Mouse (Mus musculus) liver, embryonic 14.5 days (tissue): Measurements from ENCODE around the gene Cltc. TPM values are rescaled to one million over a fixed set of nuclear protein-coding genes. Genes with fewer than 3 reads are reported as not detected.

Source experiments
- ATAC-seq: fragments of 200-750 bp; cut with Nextera tagmentation; 2 replicates; pipeline ENCODE4 v1.8.0; 2017; ENCODE audit warnings: moderate number of reproducible peaks, mild to moderate bottlenecking, moderate library complexity; ENCODE audit not compliant: insufficient read depth
- DNase-seq, 3 experiments: peaks; one replicate each; pipeline ENCODE4 v3.0.0-alpha.2; 2012 to 2013; ENCODE audit warnings: low read depth in 3 of 3, low spot score in 3 of 3
- H3K27ac ChIP-seq: fragments of 300-500 bp; sonication (generic); 2 replicates; pipeline ENCODE4 v1.5.1; 2014; ENCODE audit warnings: moderate library complexity, mild to moderate bottlenecking, control low read depth, inconsistent platforms
- H3K27me3 ChIP-seq: fragments of 300-500 bp; sonication (generic); 2 replicates; pipeline ENCODE4 v1.6.1; 2014; ENCODE audit warnings: mild to moderate bottlenecking, low read length, moderate library complexity; ENCODE audit not compliant: control insufficient read depth, insufficient read depth
- H3K36me3 ChIP-seq: fragments of 300-500 bp; sonication (generic); replicated peaks from 2 replicates; pipeline ENCODE4 v1.6.1; 2014; ENCODE audit warnings: low read depth; ENCODE audit not compliant: control insufficient read depth, insufficient read depth
- H3K4me1 ChIP-seq, 2 experiments: fragments of 200-500 bp in 1 of 2; fragments of 300-500 bp in 1 of 2; sonication (generic) in 1 of 2; replicated peaks; 2 replicates each; pipeline ENCODE4 v1.6.1; 2012 to 2014; ENCODE audit warnings: antibody characterized with exemption in 1 of 2, inconsistent platforms in 1 of 2, low read length in 1 of 2; ENCODE audit not compliant: control insufficient read depth in 2 of 2, insufficient read depth in 2 of 2
- H3K4me2 ChIP-seq: fragments of 300-500 bp; sonication (generic); 2 replicates; pipeline ENCODE4 v1.6.1; 2014; ENCODE audit warnings: low read depth, mild to moderate bottlenecking, control low read depth, moderate library complexity
- H3K4me3 ChIP-seq, 2 experiments: fragments of 200-500 bp in 1 of 2; fragments of 300-500 bp in 1 of 2; sonication (generic) in 1 of 2; 2 replicates each; pipeline ENCODE4 v1.5.1; 2012 to 2014; ENCODE audit warnings: low read depth in 2 of 2, low read length in 2 of 2, mild to moderate bottlenecking in 2 of 2, control low read depth in 1 of 2, inconsistent platforms in 1 of 2, moderate library complexity in 1 of 2; ENCODE audit not compliant: insufficient read depth in 1 of 2
- H3K9ac ChIP-seq: fragments of 300-500 bp; sonication (generic); replicated peaks from 2 replicates; pipeline ENCODE4 v1.6.1; 2014; ENCODE audit warnings: mild to moderate bottlenecking, control low read depth, moderate library complexity
- H3K9me3 ChIP-seq: fragments of 300-500 bp; sonication (generic); 2 replicates; pipeline ENCODE4 v1.6.1; 2016; ENCODE audit warnings: low read length, mixed read lengths; ENCODE audit not compliant: control insufficient read depth
- CTCF ChIP-seq: IDR thresholded peaks from 2 replicates; pipeline ENCODE4 v1.5.1; 2016; ENCODE audit warnings: antibody characterized with exemption, low read depth, control low read depth
- EP300 ChIP-seq: IDR thresholded peaks from 2 replicates; pipeline ENCODE4 v1.6.1; 2016; ENCODE audit warnings: antibody characterized with exemption, low read depth
- WGBS: fragments of 180-500 bp; shearing (Covaris S2); extraction: QIAGEN DNeasy Blood & Tissue Kit; methylation state at CpG from one replicate; pipeline ENCODE4 v1.1.7; 2014; ENCODE audit not compliant: insufficient replicate concordance; 5-methylcytosine and 5-hydroxymethylcytosine counted together
- polyA plus RNA-seq, 2 experiments: library from polyadenylated mRNA; depleted of rRNA in 1 of 2; stranded (reverse) in 1 of 2; unstranded in 1 of 2; fragments of >200 nt; fragmentation: Nextera tagmentation in 1 of 2; extraction: Ambion mirVana in 1 of 2; gene quantifications; 2 replicates each; pipeline versions ENCODE4 v1.2.1 to v1.2.3; 2012 to 2014

Cltc gene
- polyA plus RNA-seq, 2 experiments: 70.0 to 95.9 TPM

DNA sequence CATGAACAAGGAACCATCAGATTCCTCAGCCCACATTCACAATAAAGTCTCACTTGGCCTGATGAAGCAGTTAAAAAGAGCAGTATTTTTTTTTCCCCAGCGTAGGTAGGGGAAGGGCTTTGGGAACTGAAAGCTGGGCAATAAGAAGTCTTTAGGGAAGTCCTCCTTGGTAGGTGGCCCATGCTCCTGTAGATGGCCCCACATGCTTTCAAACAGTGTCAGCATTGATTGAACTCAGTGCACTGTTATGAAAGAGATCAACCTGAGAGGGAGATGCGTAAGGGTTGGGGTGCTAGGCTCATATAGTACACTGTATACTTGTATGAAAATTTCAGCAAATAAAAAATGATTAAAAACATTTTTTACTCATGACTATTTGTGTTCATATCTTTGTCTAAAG is 65.4 kb downstream of the Cltc start:
- TF ChIP-seq EP300 (no peak), CTCF (no peak)
- H3K9ac ChIP-seq: no peak overlapping the region
- H3K4me3 ChIP-seq: no peak overlapping the region
- H3K4me1 ChIP-seq: no peaks in the 10 kb centered on the region; a peak in 1 of 4 replicates
- H3K36me3 ChIP-seq: peaks cover 82% of the 10 kb centered on the region
- H3K27me3 ChIP-seq: no peaks in the 10 kb centered on the region
- no peak overlapping the region for H3K4me2 ChIP-seq
- no peak for DNase-seq
- no peaks in the 10 kb centered on the region for H3K9me3 ChIP-seq
- ATAC-seq: no peak
- 79% methylated on average over 2 of the region's 2 CpGs for WGBS
- H3K27ac ChIP-seq: no peak overlapping the region

- no peaks in the 10 kb centered on the region for H3K9me3 ChIP-seq
- 93% methylated on average over 3 of the region's 3 CpGs for WGBS
- no peak overlapping the region for H3K27ac ChIP-seq
- no peak overlapping the region for H3K4me2 ChIP-seq
- DNase-seq (no peak), ATAC-seq (no peak)
- H3K9ac ChIP-seq: no peak overlapping the region
- no peak overlapping the region for H3K4me3 ChIP-seq
- no peaks in the 10 kb centered on the region; a peak in 1 of 4 replicates for H3K4me1 ChIP-seq
- TF ChIP-seq EP300: no peak
- no peak for TF ChIP-seq CTCF
- H3K27me3 ChIP-seq: no peaks in the 10 kb centered on the region
- peaks cover 78% of the 10 kb centered on the region for H3K36me3 ChIP-seq
Measured at GRCm38 (mm10) chr11:86691482-86691881, 65.9 kb downstream of the Cltc start.

GRCm38 (mm10) chr11:86690383-86690782 is 67.0 kb downstream of the Cltc start:
- H3K4me1 ChIP-seq: peaks cover under 1 to 3% of the 10 kb centered on the region in 2 experiments
- no peak for ATAC-seq
- no peak overlapping the region for H3K4me3 ChIP-seq
- no peak overlapping the region for H3K4me2 ChIP-seq
- TF ChIP-seq CTCF: no peak
- TF ChIP-seq EP300: no peak
- H3K27ac ChIP-seq: no peak overlapping the region
- peaks cover 71% of the 10 kb centered on the region for H3K36me3 ChIP-seq
- no peaks in the 10 kb centered on the region for H3K9me3 ChIP-seq
- no peaks in the 10 kb centered on the region for H3K27me3 ChIP-seq
- no peak for DNase-seq
- 86% methylated on average over 3 of the region's 3 CpGs for WGBS
- H3K9ac ChIP-seq: no peak overlapping the region

DNA sequence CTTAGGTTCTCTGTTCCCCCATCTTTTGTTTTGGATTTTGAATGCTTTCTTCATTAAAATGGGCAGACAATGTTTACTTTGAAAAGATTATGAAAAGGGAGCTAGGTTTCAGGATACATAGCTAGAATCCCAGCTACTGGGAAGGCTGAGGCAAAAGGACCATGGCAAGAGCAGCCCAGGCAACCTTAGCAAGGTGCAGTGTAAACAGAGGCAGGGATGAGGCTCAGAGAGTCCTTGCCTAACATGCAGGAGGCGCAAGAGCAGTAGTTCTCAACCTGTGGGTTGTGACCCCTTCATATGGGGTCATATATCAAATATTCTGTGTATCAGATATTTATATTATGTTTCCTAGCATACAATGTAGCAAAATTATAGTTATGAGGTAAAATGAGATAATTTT is 72.0 kb downstream of the Cltc start:
- peaks cover 23% of the 10 kb centered on the region for H3K36me3 ChIP-seq
- H3K4me1 ChIP-seq: peaks cover 13 to 18% of the 10 kb centered on the region in 2 experiments
- no peak for DNase-seq
- H3K4me2 ChIP-seq: peak overlapping the region; percentile 91
- ATAC-seq: no peak
- H3K4me3 ChIP-seq: peak overlapping the region; percentile 42 to 91
- H3K27ac ChIP-seq: peak overlapping the region; percentile 94; the same call in 1 of the 2 replicates
- peak overlapping the region; percentile 96 for H3K9ac ChIP-seq
- WGBS: 74% methylated on average over 1 of the region's 1 CpGs
- H3K27me3 ChIP-seq: no peaks in the 10 kb centered on the region
- no peaks in the 10 kb centered on the region for H3K9me3 ChIP-seq
- no peak for TF ChIP-seq EP300
- no peak for TF ChIP-seq CTCF

GRCm38 (mm10) chr11:86684126-86685012 is 73.0 kb downstream of the Cltc start:
- H3K4me2 ChIP-seq: peak overlapping the region; percentile 91
- H3K36me3 ChIP-seq: peaks cover 13% of the 10 kb centered on the region
- peak overlapping the region; percentile 79 to 91 for H3K4me3 ChIP-seq
- peaks cover 13 to 19% of the 10 kb centered on the region in 2 experiments for H3K4me1 ChIP-seq
- WGBS: 4% methylated on average over 20 of the region's 20 CpGs
- TF ChIP-seq CTCF: no peak
- TF ChIP-seq EP300: no peak; the same call in 1 of the 2 replicates
- H3K9ac ChIP-seq: peak overlapping the region; percentile 96
- ATAC-seq (no peak), DNase-seq (no peak)
- no peaks in the 10 kb centered on the region for H3K27me3 ChIP-seq
- peak overlapping the region; percentile 94 for H3K27ac ChIP-seq
- no peaks in the 10 kb centered on the region for H3K9me3 ChIP-seq
